Mouse (Mus musculus) liver, postnatal 0 days (tissue): ENCODE data around the gene Ghrl. TPM values are rescaled to one million over a fixed set of nuclear protein-coding genes. Genes with fewer than 3 reads are reported as not detected.

ENCODE experiments used
- ATAC-seq: fragments of 200-750 bp; cut with Nextera tagmentation; 2 replicates; pipeline ENCODE4 v1.8.0; 2017; ENCODE audit warnings: mild to moderate bottlenecking, moderate library complexity
- DNase-seq: peaks from one replicate; pipeline ENCODE4 v3.0.0-alpha.2; 2016
- H3K27ac ChIP-seq: fragments of 300-500 bp; sonication (generic); 2 replicates; pipeline ENCODE4 v1.5.1; 2014; ENCODE audit warnings: antibody characterized with exemption, moderate library complexity, mild to moderate bottlenecking, low read depth
- H3K27me3 ChIP-seq: fragments of 300-500 bp; sonication (generic); 2 replicates; pipeline ENCODE4 v1.6.1; 2014; ENCODE audit warnings: low read length, control low read depth, mixed read lengths; ENCODE audit not compliant: insufficient read depth
- H3K36me3 ChIP-seq: fragments of 300-500 bp; sonication (generic); replicated peaks from 2 replicates; pipeline ENCODE4 v1.6.1; 2014; ENCODE audit warnings: mild to moderate bottlenecking, control low read depth, low read length, moderate library complexity, mixed read lengths; ENCODE audit not compliant: insufficient read depth
- H3K4me1 ChIP-seq: fragments of 300-500 bp; sonication (generic); 2 replicates; pipeline ENCODE4 v1.6.1; 2014; ENCODE audit warnings: antibody characterized with exemption, mild to moderate bottlenecking, control low read depth; ENCODE audit not compliant: insufficient read depth
- H3K4me2 ChIP-seq: fragments of 300-500 bp; sonication (generic); 2 replicates; pipeline ENCODE4 v1.6.1; 2014; ENCODE audit warnings: low read depth, mild to moderate bottlenecking, low read length, moderate library complexity, mixed read lengths
- H3K4me3 ChIP-seq: fragments of 300-500 bp; sonication (generic); 2 replicates; pipeline ENCODE4 v1.5.1; 2014; ENCODE audit warnings: low read depth, low read length
- H3K9ac ChIP-seq: fragments of 300-500 bp; sonication (generic); replicated peaks from 2 replicates; pipeline ENCODE4 v1.6.1; 2014; ENCODE audit warnings: mild to moderate bottlenecking, moderate library complexity
- H3K9me3 ChIP-seq: fragments of 300-500 bp; sonication (generic); 2 replicates; pipeline ENCODE4 v1.6.1; 2016; ENCODE audit warnings: mild to moderate bottlenecking, control low read depth, low read length, mixed read lengths
- CTCF ChIP-seq: sonication (generic); IDR thresholded peaks from 2 replicates; pipeline ENCODE4 v1.5.1; 2016; ENCODE audit warnings: antibody characterized with exemption, low read depth
- EP300 ChIP-seq: IDR thresholded peaks from 2 replicates; pipeline ENCODE4 v1.6.1; 2016; ENCODE audit warnings: antibody characterized with exemption, low read depth, mild to moderate bottlenecking
- WGBS: fragments of 180-500 bp; shearing (Covaris S2); extraction: QIAGEN DNeasy Blood & Tissue Kit; methylation state at CpG from one replicate; pipeline ENCODE4 v1.1.7; 2014; ENCODE audit not compliant: insufficient replicate concordance; 5-methylcytosine and 5-hydroxymethylcytosine counted together
- polyA plus RNA-seq: library from polyadenylated mRNA; unstranded; fragments of >200 nt; fragmentation: Nextera tagmentation; extraction: Ambion mirVana; gene quantifications from 2 replicates; pipeline ENCODE4 v1.2.1, GENCODE M21; 2015

Ghrl gene
- polyA plus RNA-seq, result 0.70 TPM in 1 of 2 replicates, not detected in the other

DNA sequence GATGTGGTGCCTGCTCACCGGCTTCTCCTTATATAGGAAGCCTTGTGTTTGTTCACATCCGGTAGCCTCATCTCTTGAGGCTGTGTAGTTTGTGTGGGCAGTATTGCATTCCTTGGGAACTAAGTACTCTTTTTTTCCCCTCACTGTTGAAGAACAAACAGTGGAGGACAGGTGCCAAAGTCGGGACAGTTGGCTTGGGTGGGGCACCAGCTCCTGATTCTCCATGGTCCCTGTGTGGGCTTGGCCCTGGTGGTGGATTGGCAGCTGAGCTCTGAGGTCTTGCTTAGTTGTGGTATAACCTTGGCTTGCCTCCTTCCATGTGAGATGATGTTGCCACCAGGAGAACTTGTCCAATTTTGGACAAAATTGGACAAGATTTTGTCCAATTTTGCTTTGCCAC lies at the start of gene Ghrl:
Ghrl (minus strand) TSS at position 3 of the 400 bp plus-strand sequence.
- 78% methylated on average over 3 of the region's 3 CpGs for WGBS

GRCm38 (mm10) chr6:113768804-113769203 lies 49.1 kb upstream of the Ghrl start:
- Histone ChIP-seq H3K4me1 (no peaks in the 10 kb centered on the region), H3K9ac (no peak overlapping the region), H3K27ac (no peak overlapping the region), H3K36me3 (no peaks in the 10 kb centered on the region), H3K9me3 (no peaks in the 10 kb centered on the region), H3K27me3 (no peaks in the 10 kb centered on the region), H3K4me2 (no peak overlapping the region), H3K4me3 (no peak overlapping the region)
- 42% methylated on average over 11 of the region's 11 CpGs for WGBS
- TF ChIP-seq CTCF (no peak), EP300 (no peak)
- no peak for ATAC-seq
- no peak for DNase-seq

More for the DNA sequence above, at the start of gene Ghrl:
- H3K4me3 ChIP-seq, result no peak within 1 kb of the TSS
- TF ChIP-seq CTCF (no peak), EP300 (no peak)
- H3K27ac ChIP-seq, result peak within 1 kb of the TSS; percentile 34; the same call in 1 of the 2 replicates
- no peaks in the 10 kb centered on the region for H3K9me3 ChIP-seq
- H3K4me2 ChIP-seq, result no peak within 1 kb of the TSS
- DNase-seq (no peak), ATAC-seq (no peak)
- H3K36me3 ChIP-seq, result peaks cover 48% of the 10 kb centered on the region
- no peaks in the 10 kb centered on the region for H3K27me3 ChIP-seq
- no peak within 1 kb of the TSS for H3K9ac ChIP-seq
- peaks cover 25% of the 10 kb centered on the region for H3K4me1 ChIP-seq

- TF ChIP-seq CTCF (peak; percentile 96), EP300 (no peak)
- Histone ChIP-seq H3K4me1 (no peaks in the 10 kb centered on the region), H3K9me3 (no peaks in the 10 kb centered on the region), H3K27me3 (no peaks in the 10 kb centered on the region; the same call in 1 of the 2 replicates), H3K27ac (no peak overlapping the region), H3K9ac (no peak overlapping the region), H3K4me2 (no peak overlapping the region), H3K36me3 (no peaks in the 10 kb centered on the region), H3K4me3 (no peak overlapping the region)
- DNase-seq (peak; percentile 65), ATAC-seq (peak; percentile 57; the same call in 1 of the 2 replicates)
- WGBS, result 21% methylated on average over 7 of the region's 7 CpGs
Measured at GRCm38 (mm10) chr6:113761644-113762043, 42.0 kb upstream of the Ghrl start.

DNA sequence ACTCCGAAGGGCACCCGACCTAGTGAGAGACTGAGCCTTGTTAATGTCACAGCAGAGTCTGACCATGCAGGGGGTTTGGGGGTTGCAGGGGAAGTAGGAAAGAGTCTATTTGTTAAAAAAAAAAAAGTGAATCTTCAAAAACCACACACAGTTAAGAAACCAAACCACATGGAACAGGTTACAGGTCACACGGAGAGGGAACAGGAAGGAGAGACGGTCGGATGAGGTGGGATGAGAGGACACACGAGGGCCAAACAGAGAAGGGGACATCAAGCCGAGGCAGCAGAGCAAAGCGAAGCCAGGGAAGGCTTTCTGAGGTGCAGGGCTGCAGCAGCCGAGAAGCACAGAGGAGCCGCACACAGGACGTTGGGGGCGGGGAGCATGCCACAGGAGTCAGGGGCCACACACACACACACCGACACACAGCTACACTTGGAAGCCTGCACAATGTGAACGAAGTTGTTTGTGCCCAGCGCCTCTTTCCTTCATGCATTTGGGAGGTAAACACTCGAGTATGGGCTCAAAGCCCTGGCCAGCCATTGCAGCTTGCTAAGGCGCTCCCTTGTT lies 29.5 kb upstream of the Ghrl start:
- Histone ChIP-seq H3K4me1 (no peaks in the 10 kb centered on the region), H3K27me3 (peaks cover 6% of the 10 kb centered on the region; the same call in 1 of the 2 replicates), H3K4me2 (0 out of 2 replicates have a peak overlapping the region, but pooled peaks have one; percentile 18), H3K27ac (no peak overlapping the region), H3K9ac (no peak overlapping the region), H3K36me3 (no peaks in the 10 kb centered on the region), H3K9me3 (no peaks in the 10 kb centered on the region), H3K4me3 (no peak overlapping the region)
- no peak for ATAC-seq
- DNase-seq, result no peak
- no peak for TF ChIP-seq EP300
- 44% methylated on average over 17 of the region's 17 CpGs for WGBS

DNA sequence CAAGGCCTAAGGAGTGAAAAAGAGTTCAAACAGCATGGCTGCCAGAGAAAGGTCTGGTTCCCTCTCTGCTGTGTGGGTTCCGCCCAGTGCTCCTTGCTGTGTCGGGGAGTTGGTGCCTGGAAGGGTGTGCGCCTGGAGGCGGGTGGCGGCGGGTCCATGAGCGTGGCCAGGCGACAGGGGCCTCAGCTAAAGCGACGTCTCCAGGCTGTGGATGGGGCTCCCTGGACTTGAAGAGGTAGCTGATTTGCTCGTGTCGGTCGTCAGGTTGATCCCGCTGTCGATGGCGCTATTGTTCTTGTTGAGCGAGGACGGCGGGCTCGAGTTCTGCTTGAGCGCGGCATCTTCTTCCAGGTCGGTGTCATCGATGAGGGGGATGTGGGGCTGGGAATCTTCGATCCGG lies 28.7 kb upstream of the Ghrl start:
- Histone ChIP-seq H3K27ac (peak overlapping the region; percentile 29; the same call in 1 of the 2 replicates), H3K9me3 (no peaks in the 10 kb centered on the region), H3K4me1 (no peaks in the 10 kb centered on the region), H3K36me3 (no peaks in the 10 kb centered on the region), H3K27me3 (peaks cover 6% of the 10 kb centered on the region; the same call in 1 of the 2 replicates), H3K4me3 (no peak overlapping the region), H3K9ac (no peak overlapping the region), H3K4me2 (peak overlapping the region; percentile 18; the same call in 1 of the 2 replicates)
- TF ChIP-seq CTCF (no peak), EP300 (no peak)
- ATAC-seq (no peak), DNase-seq (no peak)
- WGBS, result 29% methylated on average over 26 of the region's 26 CpGs

GRCm38 (mm10) chr6:113747284-113747683 lies 27.6 kb upstream of the Ghrl start:
- 75% methylated on average over 14 of the region's 14 CpGs for WGBS
- peaks cover 6% of the 10 kb centered on the region; the same call in 1 of the 2 replicates for H3K27me3 ChIP-seq

More at GRCm38 (mm10) chr6:113747284-113747683, 27.6 kb upstream of the Ghrl start:
- Histone ChIP-seq H3K27ac (no peak overlapping the region), H3K36me3 (no peaks in the 10 kb centered on the region), H3K9me3 (no peaks in the 10 kb centered on the region), H3K4me1 (no peaks in the 10 kb centered on the region), H3K4me3 (no peak overlapping the region), H3K9ac (no peak overlapping the region), H3K4me2 (no peak overlapping the region)
- no peak for TF ChIP-seq CTCF
- TF ChIP-seq EP300, result no peak
- ATAC-seq, result no peak
- DNase-seq, result no peak
